Mouse (Mus musculus): Measurements from ENCODE around the gene Rbbp4.

- TF ChIP-seq CTCF (IDR thresholded peaks at IDR 0.05; ENCODE audit: low read depth, low read length) (no peak), POLR2A (IDR thresholded peaks at IDR 0.05; ENCODE audit: insufficient read depth, low read length) (peak; percentile 58), EP300 (IDR thresholded peaks at IDR 0.05; ENCODE audit: insufficient read depth, low read depth, low read length) (peak; percentile 71; the same call in 1 of the 2 replicates)
Observed at GRCm38 (mm10) chr4:129335216-129336074, at the start of gene Rbbp4, which contains the start of gene Zbtb8os.
